Mouse (Mus musculus): Measurements from ENCODE around the gene Gm2115.

Gene Gm2115

GRCm38 (mm10) chr7:84528796-84529533 lies at the start of gene Gm2115:
Gene Gm2115, plus strand, starts transcription at chr7:84528954.
- DNase-seq = peak; percentile 70

DNA sequence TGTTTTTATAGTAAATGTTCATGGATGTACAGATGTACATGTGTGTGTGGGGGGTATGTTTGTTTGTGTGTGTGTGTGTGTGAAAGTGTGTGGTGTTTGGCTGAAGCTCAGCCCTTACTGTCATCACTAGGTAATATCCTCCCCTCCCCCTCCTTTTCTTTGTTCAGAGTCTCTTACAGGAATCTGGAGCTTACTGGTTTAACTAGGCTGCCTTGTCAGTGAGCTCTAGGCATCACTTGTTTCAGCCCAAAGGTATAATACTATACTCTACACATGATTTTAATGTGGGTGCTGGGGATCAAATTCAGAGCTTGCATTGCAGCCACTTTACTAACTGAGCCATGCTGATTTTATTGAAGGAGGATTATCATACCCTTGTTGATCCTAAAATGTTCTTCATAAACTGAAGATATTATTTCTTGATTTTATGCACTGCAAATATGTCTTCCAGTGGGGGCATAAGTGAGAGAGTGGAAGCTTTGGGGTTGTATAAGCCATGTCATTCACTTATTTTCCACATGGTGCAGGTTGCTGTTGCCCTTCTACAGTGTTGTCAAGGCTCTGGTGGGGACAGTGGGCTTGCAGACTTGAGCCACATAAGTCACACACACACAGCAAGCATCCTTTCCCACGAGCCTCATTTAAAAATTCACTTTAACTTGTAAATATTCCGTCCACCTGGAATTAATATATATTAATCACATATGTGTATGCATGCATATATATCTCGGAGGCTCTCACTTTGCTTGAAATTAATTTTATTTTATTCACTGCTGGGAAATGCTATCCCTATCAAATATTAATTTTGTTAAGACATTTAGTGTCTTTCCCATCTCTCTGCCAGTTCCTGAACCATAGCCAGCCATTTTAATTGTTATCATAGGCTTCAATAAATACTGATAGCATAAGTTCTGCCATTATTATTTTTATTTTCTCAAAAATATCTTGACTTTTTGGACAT lies 45.0 kb upstream of the Gm2115 start:
- DNase-seq = no peak

DNA sequence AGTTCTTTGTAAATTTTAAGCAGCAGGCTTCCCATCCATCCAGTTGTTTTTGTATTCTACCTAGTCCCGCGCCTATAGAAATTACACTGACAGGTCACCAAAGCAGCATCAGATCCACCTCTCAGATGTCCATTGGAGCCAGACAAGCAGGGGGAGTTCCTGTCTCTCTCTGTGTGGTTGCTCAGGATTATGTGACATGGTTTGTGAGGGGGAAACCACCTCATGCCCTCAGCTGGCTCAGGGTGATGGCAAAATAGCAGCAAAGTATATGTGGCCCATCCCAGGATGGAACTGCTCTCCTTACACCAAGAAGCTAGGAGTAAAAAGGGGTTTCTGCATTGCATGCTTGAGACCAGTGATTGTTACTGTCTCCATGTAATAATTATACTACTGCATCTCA lies 42.3 kb upstream of the Gm2115 start:
- DNase-seq = no peak

GRCm38 (mm10) chr7:84503163-84503562 lies 25.6 kb upstream of the Gm2115 start:
- no peak for DNase-seq

- DNase-seq = no peak
Measured at GRCm38 (mm10) chr7:84518533-84519198, 10.1 kb upstream of the Gm2115 start.

- no peak for DNase-seq
Measured at GRCm38 (mm10) chr7:84521329-84521728, 7.4 kb upstream of the Gm2115 start.

DNA sequence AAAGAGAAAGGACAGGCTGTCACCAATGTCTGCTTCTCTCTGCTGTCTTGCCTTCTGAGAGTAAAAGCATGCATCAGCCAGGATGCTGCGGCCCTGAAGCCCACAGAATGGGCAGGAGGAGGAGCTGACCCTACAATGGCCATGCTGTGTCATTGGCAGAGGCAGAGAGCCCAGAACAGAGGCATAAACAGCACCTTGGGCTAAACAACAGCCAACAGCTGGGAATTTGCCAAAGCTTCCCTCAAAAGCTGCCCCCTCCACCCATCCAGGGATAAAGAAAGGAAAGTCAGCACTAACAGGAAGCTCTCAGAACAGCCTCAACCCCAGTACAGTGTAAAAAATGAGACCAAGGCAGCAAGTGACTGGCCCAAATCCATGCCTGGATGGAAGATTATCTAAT lies 6.3 kb upstream of the Gm2115 start:
- peak; percentile 40 for DNase-seq

DNA sequence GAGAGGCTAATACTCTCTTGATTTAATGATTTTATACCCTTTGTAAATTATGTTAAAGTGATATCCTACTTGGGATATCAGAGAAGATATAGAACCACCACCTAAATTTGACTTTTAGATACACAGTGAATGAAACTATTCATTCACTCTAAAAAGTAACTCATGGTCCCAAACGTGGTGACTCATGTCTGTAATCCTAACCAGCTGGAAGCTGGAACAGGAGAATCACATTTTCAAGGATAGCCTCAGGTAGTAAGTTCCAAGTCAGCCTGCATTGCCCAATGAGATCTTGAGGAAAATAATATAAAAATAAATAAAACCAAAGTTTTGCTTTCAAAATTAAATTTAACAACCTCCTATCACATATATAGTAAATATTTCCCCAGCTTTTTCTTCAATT lies 2.6 kb upstream of the Gm2115 start:
- no peak for DNase-seq

GRCm38 (mm10) chr7:84532795-84533194 lies 4.0 kb downstream of the Gm2115 start:
- DNase-seq = no peak

DNA sequence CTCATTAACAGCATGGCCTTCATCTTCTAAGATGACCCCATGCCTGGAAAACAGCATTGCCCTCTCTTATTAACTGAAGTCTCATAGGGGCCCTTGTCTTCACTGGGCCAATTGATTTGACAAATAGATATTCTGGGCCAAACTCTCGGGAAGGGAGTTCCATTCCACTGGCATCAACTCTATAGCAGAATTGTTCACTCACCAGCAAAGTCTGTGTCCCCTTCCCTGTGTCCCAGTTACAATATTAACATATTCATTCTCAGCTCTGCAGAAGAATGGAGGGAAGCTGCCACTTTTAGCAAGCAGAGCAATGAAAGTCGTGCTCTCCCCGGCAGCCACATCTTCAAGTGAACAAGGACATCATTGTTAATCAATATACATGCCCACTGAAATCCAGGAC lies 5.9 kb downstream of the Gm2115 start:
- no peak for DNase-seq

- no peak for DNase-seq
Measured at GRCm38 (mm10) chr7:84544946-84545345, 16.2 kb downstream of the Gm2115 start.

DNA sequence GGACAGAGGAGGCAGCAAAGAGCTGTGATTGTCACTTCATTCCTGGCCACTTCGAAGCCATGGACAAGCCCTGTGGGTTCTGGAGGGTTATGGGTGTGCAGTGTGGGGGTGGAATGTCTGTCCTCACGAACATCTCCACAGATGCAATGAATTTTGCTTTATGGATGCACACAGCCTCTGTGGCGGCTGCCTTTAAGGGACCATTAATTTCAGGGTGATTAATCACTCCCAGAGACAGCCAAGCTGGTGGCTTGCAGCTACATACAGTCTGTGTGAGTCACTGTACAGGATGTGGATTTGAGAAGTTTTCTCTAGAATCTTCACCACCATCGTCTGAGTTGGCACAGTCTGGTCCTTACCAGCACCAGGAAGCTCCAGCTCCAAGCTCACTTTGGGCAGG lies 17.9 kb downstream of the Gm2115 start:
- no peak for DNase-seq

DNA sequence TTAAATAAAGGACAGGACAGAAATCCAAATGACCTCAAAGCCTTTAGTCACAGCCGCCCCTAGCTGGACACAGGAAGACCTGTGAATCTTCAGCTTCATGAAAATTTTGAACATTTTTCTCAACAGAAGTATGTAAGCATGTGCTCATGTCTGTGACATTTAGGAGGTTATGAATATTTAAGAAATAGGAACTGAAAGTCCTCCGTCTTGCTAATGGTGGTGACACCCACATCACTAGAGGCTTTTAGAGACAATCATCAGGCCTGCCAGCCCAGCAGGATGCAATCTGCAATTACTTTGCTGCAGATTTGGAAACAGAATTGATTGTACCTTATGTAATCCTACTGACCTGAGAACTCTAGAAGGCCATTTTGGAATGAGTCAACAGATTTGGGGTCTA lies 22.7 kb downstream of the Gm2115 start:
- DNase-seq = no peak

- no peak for DNase-seq
Measured at GRCm38 (mm10) chr7:84555294-84555693, 26.5 kb downstream of the Gm2115 start.

DNA sequence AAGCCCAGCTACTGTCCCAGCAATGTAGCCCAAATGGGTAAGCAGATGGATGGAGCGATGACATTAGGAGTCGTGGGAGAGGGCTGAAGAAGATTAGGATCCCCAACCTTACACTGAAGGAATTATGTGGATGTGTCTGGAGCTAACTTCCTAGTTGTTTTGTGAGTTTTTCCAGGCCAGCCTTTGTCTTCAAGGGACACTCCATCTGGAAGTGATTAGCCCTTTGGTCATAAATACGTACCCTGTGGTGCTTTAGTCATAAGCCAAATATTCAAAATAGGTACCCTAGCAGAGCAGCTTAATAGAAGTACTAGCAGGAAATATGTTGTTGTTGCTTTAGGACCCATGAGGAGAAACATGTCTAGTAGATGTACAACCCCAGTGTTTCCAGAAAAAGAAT lies 28.6 kb downstream of the Gm2115 start:
- DNase-seq = no peak

DNA sequence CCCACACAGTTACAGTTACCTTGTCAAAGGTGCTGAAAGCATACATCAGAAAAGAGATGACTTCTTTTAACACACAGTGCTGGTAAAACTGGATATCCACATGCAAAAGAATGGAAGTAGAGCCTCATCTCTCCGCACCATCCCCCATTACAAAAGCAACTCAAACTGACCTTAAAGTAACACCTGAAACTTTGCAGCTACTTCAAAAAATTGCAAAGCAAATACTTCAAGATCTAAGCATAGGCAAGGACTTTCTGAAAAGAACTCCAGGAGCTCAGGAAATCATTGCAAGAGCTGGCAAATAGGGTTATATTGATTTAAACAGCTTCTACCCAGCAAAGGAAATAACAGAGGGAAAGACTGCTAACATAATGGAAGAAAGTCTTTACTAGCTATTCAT lies 31.7 kb downstream of the Gm2115 start:
- DNase-seq = no peak

- DNase-seq = no peak
Measured at GRCm38 (mm10) chr7:84564236-84564635, 35.5 kb downstream of the Gm2115 start.

- no peak for DNase-seq
Measured at GRCm38 (mm10) chr7:84566200-84566599, 37.4 kb downstream of the Gm2115 start.

DNA sequence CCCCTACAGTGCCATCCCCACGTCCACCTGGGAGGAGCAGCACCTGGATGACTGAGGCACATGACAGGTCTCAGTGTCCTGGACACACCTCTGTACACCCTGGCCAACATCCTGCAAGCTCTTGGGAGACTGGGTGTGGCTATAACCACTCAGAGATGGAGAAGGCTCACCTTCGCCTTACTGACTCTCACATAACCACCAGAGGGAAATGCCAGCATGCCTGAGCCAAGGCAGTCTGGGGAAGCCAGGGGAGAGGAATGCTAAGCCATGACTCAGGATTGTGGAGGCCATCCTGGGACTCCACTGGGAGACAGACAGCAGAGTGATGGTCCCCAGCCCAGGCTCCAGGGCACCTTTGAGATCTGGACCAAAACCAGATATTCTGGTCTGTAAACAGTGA lies 48.3 kb downstream of the Gm2115 start:
- no peak for DNase-seq

DNA sequence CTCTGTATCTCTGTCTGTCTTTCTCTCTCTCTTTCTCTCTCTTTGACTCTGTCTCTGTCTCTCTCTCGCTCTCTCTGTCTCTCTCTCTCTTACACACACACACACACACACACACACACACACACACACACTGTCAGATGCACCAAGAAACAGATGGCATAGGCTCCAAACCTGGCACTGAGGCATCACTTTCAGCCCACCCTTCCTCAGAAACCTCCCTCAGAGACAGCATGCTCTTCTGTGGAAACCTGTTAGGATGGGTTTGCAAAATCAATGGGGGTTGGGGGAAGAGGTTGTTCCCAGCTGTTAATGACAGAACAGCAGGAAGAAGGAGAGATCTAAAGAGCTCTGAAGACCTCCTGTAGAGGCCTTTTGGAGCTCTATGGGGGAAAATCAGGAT lies 50.1 kb downstream of the Gm2115 start:
- no peak for DNase-seq

- no peak for DNase-seq
Measured at GRCm38 (mm10) chr7:84579769-84580168, 51.0 kb downstream of the Gm2115 start.

DNA sequence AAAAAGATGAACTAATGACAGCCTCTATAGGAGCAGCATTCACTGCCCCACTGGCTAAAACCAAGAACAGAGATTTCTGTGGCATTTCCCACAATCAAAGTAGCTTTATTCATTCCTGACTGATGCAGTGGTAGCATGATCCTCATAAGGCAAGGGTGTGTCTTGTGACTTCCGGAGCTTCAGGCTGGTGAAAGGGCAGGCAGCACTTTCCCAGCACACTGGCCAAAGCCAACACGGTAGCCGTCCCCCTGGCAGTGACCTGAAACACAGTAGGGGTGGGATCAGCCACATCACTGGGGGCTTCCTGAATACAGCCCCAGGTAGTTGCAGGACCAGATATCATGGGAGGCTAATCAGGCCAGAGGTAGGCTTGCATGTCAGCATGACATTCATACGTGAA lies 56.3 kb downstream of the Gm2115 start:
- no peak for DNase-seq

DNA sequence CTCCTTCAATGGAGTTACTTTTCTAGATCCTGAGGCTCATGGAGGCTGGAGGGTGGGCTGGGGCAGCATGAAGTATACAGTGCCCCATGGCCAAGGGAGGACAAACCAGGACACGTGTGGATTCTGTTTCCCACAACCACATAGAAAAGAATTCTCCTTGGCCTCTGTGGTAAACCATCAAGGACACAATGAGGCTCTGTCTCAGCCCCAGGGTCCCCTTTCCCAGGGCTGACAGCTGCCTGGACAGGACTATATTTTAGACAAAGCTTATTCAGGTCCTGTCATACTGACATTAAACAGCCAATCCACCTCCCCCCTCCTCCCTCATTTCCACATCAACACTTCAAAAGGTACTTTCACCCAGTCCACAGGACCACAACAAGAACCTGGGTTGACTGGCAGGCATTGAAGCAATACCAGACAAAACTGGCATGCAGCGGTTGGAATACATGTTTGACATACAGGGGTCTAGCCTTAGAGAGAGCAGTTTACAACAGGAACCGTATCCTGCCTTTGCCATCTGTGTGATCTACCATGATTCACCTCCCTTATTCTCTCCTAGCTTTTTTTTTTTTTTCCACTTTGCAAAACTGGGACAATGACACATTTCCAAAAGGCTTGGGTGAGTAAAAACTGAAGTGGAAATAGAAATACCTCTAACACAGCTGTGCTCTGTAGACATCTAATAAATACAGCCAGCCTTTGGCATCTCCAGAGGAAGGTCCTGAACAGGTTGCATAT lies 57.8 kb downstream of the Gm2115 start:
- DNase-seq = no peak

Measured in lung, postnatal 14 days (tissue).